In the genomic region with DNA sequence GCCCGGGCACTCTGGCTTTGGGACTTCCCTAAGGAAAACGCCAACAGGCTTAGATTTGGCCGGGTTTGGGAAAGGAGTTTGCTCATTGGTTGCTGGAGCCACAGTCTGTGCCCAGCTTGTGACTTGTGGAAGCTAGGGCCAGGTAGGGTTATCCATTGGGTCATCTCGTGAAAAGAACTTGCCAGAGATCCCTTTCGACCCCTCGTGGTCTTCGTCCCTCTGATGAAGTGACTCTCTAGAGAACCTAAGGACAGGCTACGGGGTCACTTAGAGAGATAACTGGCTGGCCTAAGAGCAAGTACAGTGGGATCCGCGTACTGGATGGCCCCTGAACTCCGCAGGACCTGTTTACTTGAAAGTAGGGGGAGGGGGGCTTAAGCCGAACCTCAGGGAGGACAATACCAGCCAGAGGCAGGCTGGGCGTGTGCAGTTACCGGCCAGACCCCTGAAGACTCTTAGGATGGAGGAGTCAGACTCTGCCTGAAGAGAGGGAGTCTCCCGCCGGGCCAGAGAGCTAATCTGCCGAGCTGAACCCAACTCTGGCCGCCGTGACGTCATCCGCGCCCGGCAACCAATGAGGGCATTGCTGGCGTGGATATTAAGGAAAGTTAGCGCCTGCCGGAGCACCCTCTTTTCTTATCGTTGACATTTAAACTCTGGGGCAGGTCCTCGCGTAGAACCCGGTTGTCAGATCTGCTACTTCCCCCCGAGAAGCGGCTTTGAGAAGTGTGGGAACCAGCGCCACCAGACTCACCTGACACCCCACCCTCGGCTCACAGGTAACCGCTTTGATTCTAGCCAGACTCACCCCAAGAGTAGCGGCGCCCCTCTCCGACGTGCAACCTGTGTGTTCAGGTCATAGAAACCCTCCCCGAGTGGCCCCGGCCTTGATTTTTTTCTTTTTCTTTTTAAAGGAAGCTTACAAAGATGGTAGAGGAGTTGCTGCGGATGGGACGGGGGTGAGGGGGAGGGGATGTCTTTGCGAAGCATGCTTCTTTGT, we compare ENCODE assay signal across 8 mouse cellular contexts. TPM values are rescaled to one million over a fixed set of nuclear protein-coding genes. Genes with fewer than 3 reads are reported as not detected.
A peak's percentile ranks its signal among the peaks of the same experiment; 100 is the strongest.
DNase-seq lines count a peak whose midpoint lies in the region; ATAC-seq and TF ChIP-seq lines count a peak whose summit lies in the region.

A gene (plus strand): TSS at position 630 of the 1,000 bp plus-strand sequence.

- no peaks in the 10 kb centered on the region for H3K9me3 ChIP-seq in intestine, embryonic 14.5 days (ENCODE audit: control insufficient read depth, low read length)
- H3K9me3 ChIP-seq in neural tube, embryonic 11.5 days (ENCODE audit: control insufficient read depth, low read length), result no peaks in the 10 kb centered on the region
- H3K9me3 ChIP-seq in lung, postnatal 0 days (ENCODE audit: low read length), result no peaks in the 10 kb centered on the region

- no peak for TF ChIP-seq CTCF in testis, adult 2 months (IDR thresholded peaks at IDR 0.05; ENCODE audit: control insufficient read depth, insufficient read depth, insufficient replicate concordance, low read depth, low read length)
- no peak for TF ChIP-seq CTCF in lung, postnatal 0 days (IDR thresholded peaks at IDR 0.05)

- H3K4me1 ChIP-seq in testis, adult 2 months (ENCODE audit: control insufficient read depth, insufficient read depth, low read length), result peaks cover 20% of the 10 kb centered on the region
- H3K4me1 ChIP-seq in intestine, embryonic 14.5 days (replicated peaks; ENCODE audit: control insufficient read depth, insufficient read depth, low read length), result no peaks in the 10 kb centered on the region
- H3K4me1 ChIP-seq in neural tube, embryonic 11.5 days (ENCODE audit: control insufficient read depth, insufficient read depth, low read length), result peaks cover 23% of the 10 kb centered on the region
- H3K4me1 ChIP-seq in lung, postnatal 0 days (ENCODE audit: insufficient read depth, low read depth, low read length), result no peaks in the 10 kb centered on the region

- H3K9ac ChIP-seq in intestine, embryonic 14.5 days (ENCODE audit: low read length), result no peak within 1 kb of the TSS
- peak within 1 kb of the TSS; percentile 53 for H3K9ac ChIP-seq in neural tube, embryonic 11.5 days (ENCODE audit: low read length)
- no peak within 1 kb of the TSS for H3K9ac ChIP-seq in lung, postnatal 0 days (replicated peaks; ENCODE audit: low read depth)

- no peak within 1 kb of the TSS for H3K4me2 ChIP-seq in intestine, embryonic 14.5 days (ENCODE audit: low read length)
- peak within 1 kb of the TSS; percentile 71 for H3K4me2 ChIP-seq in neural tube, embryonic 11.5 days (ENCODE audit: low read depth)
- H3K4me2 ChIP-seq in lung, postnatal 0 days (replicated peaks; ENCODE audit: low read depth, low read length), result no peak within 1 kb of the TSS

- H3K4me3 ChIP-seq in testis, adult 2 months (ENCODE audit: control insufficient read depth, low read depth, low read length), result peak within 1 kb of the TSS; percentile 17
- H3K4me3 ChIP-seq in intestine, embryonic 14.5 days (ENCODE audit: low read depth, low read length), result no peak within 1 kb of the TSS
- H3K4me3 ChIP-seq in neural tube, embryonic 11.5 days (ENCODE audit: low read depth, low read length), result peak within 1 kb of the TSS; percentile 39
- no peak within 1 kb of the TSS for H3K4me3 ChIP-seq in lung, postnatal 0 days (ENCODE audit: low read depth, low read length)

- WGBS in intestine, embryonic 14.5 days, result under 1% methylated on average over 44 of the region's 44 CpGs
- WGBS in neural tube, embryonic 11.5 days, result under 1% methylated on average over 44 of the region's 44 CpGs
- WGBS in lung, postnatal 0 days, result 2% methylated on average over 44 of the region's 44 CpGs

- H3K36me3 ChIP-seq in testis, adult 2 months (ENCODE audit: control insufficient read depth, insufficient read depth, low read length), result no peaks in the 10 kb centered on the region
- H3K36me3 ChIP-seq in intestine, embryonic 14.5 days (ENCODE audit: control insufficient read depth, insufficient read depth, low read length), result no peaks in the 10 kb centered on the region
- no peaks in the 10 kb centered on the region for H3K36me3 ChIP-seq in neural tube, embryonic 11.5 days (ENCODE audit: control insufficient read depth, insufficient read depth, low read length)
- H3K36me3 ChIP-seq in lung, postnatal 0 days (ENCODE audit: insufficient read depth, low read length), result no peaks in the 10 kb centered on the region

- no peak for TF ChIP-seq POLR2A in testis, adult 2 months (IDR thresholded peaks at IDR 0.05; ENCODE audit: control insufficient read depth, low read depth, low read length)

- 0 out of 2 replicates have a peak, but pooled peaks have one; percentile 29 for ATAC-seq in intestine, embryonic 14.5 days (replicated peaks; ENCODE audit: low FRiP score, low TSS enrichment, low read depth)
- peak; percentile 27 for ATAC-seq in neural tube, embryonic 11.5 days (ENCODE audit: insufficient read depth, low FRiP score, low TSS enrichment)
- ATAC-seq in lung, postnatal 0 days, result no peak

- H3K27ac ChIP-seq in testis, adult 2 months (ENCODE audit: control insufficient read depth, insufficient read depth, low read depth, low read length), result no peak within 1 kb of the TSS
- no peak within 1 kb of the TSS for H3K27ac ChIP-seq in intestine, embryonic 14.5 days (ENCODE audit: low read depth)
- H3K27ac ChIP-seq in neural tube, embryonic 11.5 days (ENCODE audit: low read depth, low read length), result no peak within 1 kb of the TSS
- H3K27ac ChIP-seq in lung, postnatal 0 days (ENCODE audit: low read length), result no peak within 1 kb of the TSS

- no peak for TF ChIP-seq EP300 in lung, postnatal 0 days (IDR thresholded peaks at IDR 0.05)

- no peak for DNase-seq in frontal cortex, adult 2 months (ENCODE audit: extremely low spot score in 1 of 2, low spot score in 1 of 2)
- DNase-seq in frontal cortex, postnatal 36 days (ENCODE audit: low spot score in 2 of 2), result no peak
- DNase-seq in testis, postnatal 10 days (ENCODE audit: low spot score), result no peak
- DNase-seq in intestine, embryonic 14.5 days (ENCODE audit: low spot score), result no peak
- peak; percentile 65 for DNase-seq in neural tube, embryonic 11.5 days (ENCODE audit: low spot score)
- DNase-seq in lung, postnatal 4 days, result no peak
- DNase-seq in lung, postnatal 0 days (ENCODE audit: low spot score), result no peak

- H3K27me3 ChIP-seq in testis, adult 2 months (ENCODE audit: control insufficient read depth, insufficient read depth, low read length), result peaks cover 18% of the 10 kb centered on the region
- peaks cover 100% of the 10 kb centered on the region for H3K27me3 ChIP-seq in intestine, embryonic 14.5 days (replicated peaks; ENCODE audit: control insufficient read depth, insufficient read depth, low read length)
- H3K27me3 ChIP-seq in neural tube, embryonic 11.5 days (ENCODE audit: control insufficient read depth, insufficient read depth, low read length), result peaks cover 88% of the 10 kb centered on the region
- H3K27me3 ChIP-seq in lung, postnatal 0 days (replicated peaks; ENCODE audit: insufficient read depth, low read length), result peaks cover 87% of the 10 kb centered on the region

RNA-seq across cellular contexts. Expression of the gene that starts here (rescaled TPM):
- 40.3 and 47.5 TPM in 2 replicates for polyA plus RNA-seq in frontal cortex, adult 2 months (2012; rRNA removed)
- polyA plus RNA-seq in testis, adult 2 months (2012; rRNA removed), result 0.32 and 0.35 TPM in 2 replicates
- polyA plus RNA-seq in intestine, embryonic 14.5 days (2014; fragmentation: Nextera tagmentation; extraction: Ambion mirVana), result 0.19 and 2.2 TPM in 2 replicates
- 28.2 and 30.7 TPM in 2 replicates for polyA plus RNA-seq in neural tube, embryonic 11.5 days (2014; fragmentation: Nextera tagmentation; extraction: Ambion mirVana)
- not detected in 2 replicates for polyA plus RNA-seq in lung, postnatal 0 days (2015; fragmentation: Nextera tagmentation; extraction: Ambion mirVana)

Comparison
In these comparisons a context has a peak if more than half of its experiments do, and no peak if none do; other contexts are left out.
1. H3K4me3 ChIP-seq: peak in testis, adult 2 months (single experiment) and neural tube, embryonic 11.5 days (single experiment); none in intestine, embryonic 14.5 days (single experiment) and lung, postnatal 0 days (single experiment).